Mouse (Mus musculus): ENCODE data around the gene Adamts3.

GRCm38 (mm10) chr5:89906884-89907431 lies 23.8 kb upstream of the Adamts3 start:
- TF ChIP-seq TAL1 (IDR thresholded peaks at IDR 0.05; ENCODE audit: low read length) (no peak), GATA1 (IDR thresholded peaks at IDR 0.05; ENCODE audit: low read length) (no peak)
